Mouse (Mus musculus): ENCODE data around the gene Ppm1j. TPM values are rescaled to one million over a fixed set of nuclear protein-coding genes. Genes with fewer than 3 reads are reported as not detected.

Gene Ppm1j
- total and polyA plus RNA-seq, 3 experiments = 0.54 to 2.7 TPM; not detected in 1

- no peak overlapping the region for H3K27ac ChIP-seq (ENCODE audit: control insufficient read depth, low read depth, low read length)
- no peaks in the 10 kb centered on the region for H3K79me2 ChIP-seq (ENCODE audit: control insufficient read depth, insufficient read depth, low read length, poor library complexity)
- H3K9me3 ChIP-seq (replicated peaks; ENCODE audit: insufficient read depth, low read length) = no peaks in the 10 kb centered on the region
- H3K27me3 ChIP-seq (ENCODE audit: control insufficient read depth in 1 of 2, insufficient read depth in 2 of 2, low read length in 2 of 2) = no peaks in the 10 kb centered on the region
- peak; percentile 31 for DNase-seq (ENCODE audit: low read depth, low spot score)
- no peak overlapping the region for H3K4me3 ChIP-seq (ENCODE audit: control insufficient read depth in 1 of 2, insufficient read depth in 1 of 2, low read depth in 2 of 2, low read length in 2 of 2)
- TF ChIP-seq ETS1 (IDR thresholded peaks at IDR 0.05; ENCODE audit: low read depth, low read length) (peak; percentile 66), CHD2 (IDR thresholded peaks at IDR 0.05; ENCODE audit: low read length) (no peak), TCF12 (IDR thresholded peaks at IDR 0.05; ENCODE audit: low read depth, low read length) (no peak), SIN3A (IDR thresholded peaks at IDR 0.05; ENCODE audit: low read length) (0 out of 2 replicates have a peak, but pooled peaks have one; percentile 20), EP300 (IDR thresholded peaks at IDR 0.05; ENCODE audit: low read depth in 1 of 2, low read length in 2 of 2) (0 out of 4 replicates have a peak, but pooled peaks of 1 of the 2 experiments have one; percentile 17)
- peaks cover 0 to 13% of the 10 kb centered on the region in 2 experiments; a peak in 3 of 4 replicates for H3K36me3 ChIP-seq (ENCODE audit: control insufficient read depth in 1 of 2, insufficient read depth in 2 of 2, low read length in 2 of 2)
- no peak overlapping the region for H3K9ac ChIP-seq (ENCODE audit: control insufficient read depth, low read depth, low read length, poor library complexity, severe bottlenecking)
- H3K4me1 ChIP-seq (ENCODE audit: control insufficient read depth in 1 of 2, insufficient read depth in 2 of 2, low read length in 2 of 2) = peaks cover 5 to 11% of the 10 kb centered on the region in 2 experiments
These were observed 11.8 kb downstream of the Ppm1j start for GRCm38 (mm10) chr3:104792360-104793270.

GRCm38 (mm10) chr3:104793871-104794828, 13.3 kb downstream of the Ppm1j start:
- Histone ChIP-seq H3K27ac (ENCODE audit: control insufficient read depth, low read depth, low read length) (no peak overlapping the region), H3K4me1 (ENCODE audit: control insufficient read depth in 1 of 2, insufficient read depth in 2 of 2, low read length in 2 of 2) (peaks cover 4 to 11% of the 10 kb centered on the region in 2 experiments)

More at GRCm38 (mm10) chr3:104793871-104794828, 13.3 kb downstream of the Ppm1j start:
- no peak for TF ChIP-seq SIN3A (IDR thresholded peaks at IDR 0.05; ENCODE audit: low read length)
- TF ChIP-seq ZKSCAN1 (IDR thresholded peaks at IDR 0.05; ENCODE audit: low read depth, low read length) = no peak
- no peak for TF ChIP-seq ZNF384 (IDR thresholded peaks at IDR 0.05; ENCODE audit: low read depth, low read length)
- TF ChIP-seq EP300 (IDR thresholded peaks at IDR 0.05; ENCODE audit: low read depth in 1 of 2, low read length in 2 of 2) = no peak
- TF ChIP-seq NRF1 (IDR thresholded peaks at IDR 0.05; ENCODE audit: insufficient read depth, low read depth, low read length, poor library complexity, severe bottlenecking) = no peak
- TF ChIP-seq E2F4 (IDR thresholded peaks at IDR 0.05; ENCODE audit: borderline replicate concordance, low read depth, low read length) = no peak
- TF ChIP-seq UBTF (IDR thresholded peaks at IDR 0.05; ENCODE audit: borderline replicate concordance, insufficient read depth, low read depth, low read length) = no peak
- no peak for TF ChIP-seq BHLHE40 (IDR thresholded peaks at IDR 0.05; ENCODE audit: borderline replicate concordance, low read depth, low read length)
- no peak for TF ChIP-seq GABPA (IDR thresholded peaks at IDR 0.05; ENCODE audit: low read depth, low read length)
- no peak for TF ChIP-seq RAD21 (IDR thresholded peaks at IDR 0.05; ENCODE audit: low read depth, low read length)
- no peak for TF ChIP-seq SMC3 (IDR thresholded peaks at IDR 0.05; ENCODE audit: low read depth, low read length)
- no peak for TF ChIP-seq MYB (IDR thresholded peaks at IDR 0.05; ENCODE audit: low read depth, low read length)
- no peak for TF ChIP-seq MXI1 (IDR thresholded peaks at IDR 0.05; ENCODE audit: low read depth, low read length)
- Histone ChIP-seq H3K9me3 (replicated peaks; ENCODE audit: insufficient read depth, low read length) (no peaks in the 10 kb centered on the region), H3K36me3 (ENCODE audit: control insufficient read depth in 1 of 2, insufficient read depth in 2 of 2, low read length in 2 of 2) (peaks cover 0 to 13% of the 10 kb centered on the region in 2 experiments; a peak in 3 of 4 replicates), H3K79me2 (ENCODE audit: control insufficient read depth, insufficient read depth, low read length, poor library complexity) (no peaks in the 10 kb centered on the region), H3K9ac (ENCODE audit: control insufficient read depth, low read depth, low read length, poor library complexity, severe bottlenecking) (no peak overlapping the region), H3K4me3 (ENCODE audit: control insufficient read depth in 1 of 2, insufficient read depth in 1 of 2, low read depth in 2 of 2, low read length in 2 of 2) (no peak overlapping the region), H3K27me3 (ENCODE audit: control insufficient read depth in 1 of 2, insufficient read depth in 2 of 2, low read length in 2 of 2) (no peaks in the 10 kb centered on the region)
- peak; percentile 35 for DNase-seq (ENCODE audit: low read depth, low spot score)

All from MEL (cell line).